Mouse (Mus musculus) kidney, postnatal 0 days (tissue): Measurements from ENCODE around the gene 2310022B05Rik. TPM values are rescaled to one million over a fixed set of nuclear protein-coding genes. Genes with fewer than 3 reads are reported as not detected.

ENCODE experiments used
- ATAC-seq: fragments of 200-750 bp; cut with Nextera tagmentation; replicated peaks from 2 replicates; pipeline ENCODE4 v1.8.0; 2017; ENCODE audit warnings: low read depth, moderate number of reproducible peaks, moderate TSS enrichment, moderate library complexity; ENCODE audit not compliant: low FRiP score
- DNase-seq: peaks from one replicate; pipeline ENCODE4 v3.0.0-alpha.2; 2016; ENCODE audit warnings: low spot score
- H3K27ac ChIP-seq: fragments of 300-500 bp; sonication (generic); 2 replicates; pipeline ENCODE4 v1.5.1; 2014; ENCODE audit warnings: mild to moderate bottlenecking
- H3K27me3 ChIP-seq: fragments of 300-500 bp; sonication (generic); 2 replicates; pipeline ENCODE4 v1.6.1; 2014; ENCODE audit warnings: low read length, mixed read lengths; ENCODE audit not compliant: insufficient read depth
- H3K36me3 ChIP-seq: fragments of 300-500 bp; sonication (generic); 2 replicates; pipeline ENCODE4 v1.6.1; 2014; ENCODE audit warnings: low read length, mixed read lengths; ENCODE audit not compliant: insufficient read depth
- H3K4me1 ChIP-seq: fragments of 300-500 bp; sonication (generic); replicated peaks from 2 replicates; pipeline ENCODE4 v1.6.1; 2014; ENCODE audit warnings: antibody characterized with exemption, low read length, mixed read lengths; ENCODE audit not compliant: insufficient read depth
- H3K4me2 ChIP-seq: fragments of 300-500 bp; sonication (generic); 2 replicates; pipeline ENCODE4 v1.6.1; 2014; ENCODE audit warnings: mild to moderate bottlenecking, low read length, moderate library complexity, mixed read lengths
- H3K4me3 ChIP-seq: fragments of 300-500 bp; sonication (generic); replicated peaks from 2 replicates; pipeline ENCODE4 v1.5.1; 2014; ENCODE audit warnings: low read depth, low read length
- H3K9ac ChIP-seq: fragments of 300-500 bp; sonication (generic); 2 replicates; pipeline ENCODE4 v1.6.1; 2014; ENCODE audit warnings: low read depth, low read length
- H3K9me3 ChIP-seq: fragments of 300-500 bp; sonication (generic); replicated peaks from 2 replicates; pipeline ENCODE4 v1.6.1; 2016; ENCODE audit warnings: low read length, inconsistent platforms, mixed read lengths
- CTCF ChIP-seq: IDR thresholded peaks from 2 replicates; pipeline ENCODE4 v1.5.1; 2016; ENCODE audit warnings: antibody characterized with exemption, low read depth, mild to moderate bottlenecking, moderate library complexity
- WGBS: fragments of 180-500 bp; shearing (Covaris S2); extraction: QIAGEN DNeasy Blood & Tissue Kit; methylation state at CpG from one replicate; pipeline ENCODE4 v1.1.7; 2014; 5-methylcytosine and 5-hydroxymethylcytosine counted together
- polyA plus RNA-seq: library from polyadenylated mRNA; unstranded; fragments of >200 nt; fragmentation: Nextera tagmentation; extraction: Ambion mirVana; gene quantifications from 2 replicates; pipeline ENCODE4 v1.2.1, GENCODE M21; 2015

The 2310022B05Rik gene
- polyA plus RNA-seq, result 30.2 and 32.0 TPM in 2 replicates

DNA sequence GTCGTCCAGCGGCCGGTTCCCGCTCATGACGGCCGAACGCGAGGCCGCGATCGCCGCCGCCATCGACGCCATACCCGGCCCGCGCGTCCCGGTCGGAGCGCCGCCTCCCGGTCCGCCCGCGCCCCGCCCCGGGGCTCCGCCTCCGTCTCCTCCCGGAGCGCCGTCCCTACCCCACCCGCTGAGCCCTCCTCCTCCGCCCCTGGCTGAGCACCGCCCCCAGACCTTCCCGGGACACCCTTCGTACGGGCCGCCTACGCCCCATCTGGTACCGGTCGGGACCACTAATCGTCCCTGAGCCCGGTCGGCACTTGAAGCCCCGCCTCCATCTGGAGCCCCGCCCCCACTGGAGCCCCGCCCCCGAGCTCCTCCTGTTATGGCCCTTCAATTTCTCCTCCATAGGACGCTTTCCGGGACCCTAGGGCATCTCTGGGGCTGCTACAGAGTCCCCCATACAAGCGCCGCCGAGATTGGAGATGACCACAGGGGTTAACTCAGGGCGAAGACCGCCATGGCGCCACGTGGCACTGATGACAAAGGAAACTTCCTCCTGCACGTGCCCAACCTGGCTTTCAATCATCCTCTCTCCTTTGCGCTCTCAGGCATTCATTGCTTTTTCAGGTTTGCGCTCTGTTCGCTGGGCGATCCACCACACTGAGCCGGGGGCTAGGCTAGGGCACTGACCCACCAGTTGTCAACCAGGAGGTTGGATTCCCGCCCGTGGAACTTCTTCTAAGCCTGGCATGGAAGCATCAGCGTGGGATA, at the start of gene 2310022B05Rik:
2310022B05Rik (minus strand) TSS at position 258 of the 762 bp plus-strand sequence.
- Histone ChIP-seq H3K4me3 (peak within 1 kb of the TSS; percentile 73), H3K4me1 (peaks cover 15% of the 10 kb centered on the region), H3K27ac (peak within 1 kb of the TSS; percentile 87), H3K9me3 (no peaks in the 10 kb centered on the region), H3K9ac (peak within 1 kb of the TSS; percentile 81), H3K4me2 (peak within 1 kb of the TSS; percentile 80), H3K36me3 (no peaks in the 10 kb centered on the region), H3K27me3 (no peaks in the 10 kb centered on the region)
- peak; percentile 8; the same call in 1 of the 2 replicates for TF ChIP-seq CTCF
- 2% methylated on average over 60 of the region's 69 CpGs for WGBS
- ATAC-seq (peak; percentile 92), DNase-seq (peak; percentile 96)

DNA sequence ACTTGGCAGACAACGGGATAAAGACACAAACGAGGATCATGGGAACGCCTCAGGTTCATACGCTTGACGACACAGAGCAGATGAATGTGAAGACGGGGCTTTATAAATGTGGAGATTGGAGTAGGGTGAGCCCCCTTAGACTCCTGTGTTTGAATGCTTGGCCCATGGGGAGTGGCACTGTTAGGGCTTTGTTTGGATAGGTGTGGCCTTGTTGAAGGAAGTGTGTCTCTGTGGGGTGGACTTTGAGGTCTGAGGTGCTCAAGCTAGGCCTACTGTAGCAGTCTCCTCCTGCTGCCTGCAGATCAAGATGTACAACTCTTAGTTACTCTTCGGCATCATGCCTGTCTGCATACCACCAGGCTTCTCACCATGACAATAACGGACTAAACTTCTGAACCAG, 42.7 kb upstream of the 2310022B05Rik start:
- H3K4me3 ChIP-seq, result no peak overlapping the region
- no peak overlapping the region for H3K27ac ChIP-seq
- ATAC-seq (no peak), DNase-seq (no peak)
- H3K27me3 ChIP-seq, result no peaks in the 10 kb centered on the region
- no peaks in the 10 kb centered on the region for H3K4me1 ChIP-seq
- TF ChIP-seq CTCF, result no peak
- 95% methylated on average over 8 of the region's 8 CpGs for WGBS
- H3K9ac ChIP-seq, result no peak overlapping the region
- peaks cover 32% of the 10 kb centered on the region; the same call in 1 of the 2 replicates for H3K36me3 ChIP-seq
- no peaks in the 10 kb centered on the region for H3K9me3 ChIP-seq
- no peak overlapping the region for H3K4me2 ChIP-seq

DNA sequence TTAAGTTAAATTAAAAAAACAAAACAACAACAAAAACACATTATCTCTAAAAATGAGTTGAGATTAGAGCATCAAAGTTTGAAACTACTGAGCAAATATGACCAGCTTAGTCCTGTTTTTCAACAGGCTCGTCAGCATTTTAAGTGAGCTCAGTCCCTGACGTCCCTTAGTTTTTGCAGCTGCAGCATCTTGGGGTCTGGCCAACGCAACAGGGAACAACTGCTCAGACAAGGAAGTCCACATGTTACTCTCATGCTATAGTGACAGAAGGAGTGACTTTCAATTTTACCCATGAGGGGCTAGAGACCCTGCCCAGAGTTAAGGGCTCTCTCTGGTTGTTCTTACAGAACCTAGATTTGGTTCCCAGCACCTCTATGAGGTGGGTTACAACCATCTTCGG, 41.2 kb upstream of the 2310022B05Rik start:
- no peak for TF ChIP-seq CTCF
- no peaks in the 10 kb centered on the region for H3K9me3 ChIP-seq
- no peaks in the 10 kb centered on the region for H3K4me1 ChIP-seq
- no peak for ATAC-seq
- DNase-seq, result no peak
- 82% methylated on average over 4 of the region's 4 CpGs for WGBS
- no peak overlapping the region for H3K9ac ChIP-seq
- no peak overlapping the region for H3K4me3 ChIP-seq
- H3K36me3 ChIP-seq, result peaks cover 27% of the 10 kb centered on the region; the same call in 1 of the 2 replicates
- no peak overlapping the region for H3K4me2 ChIP-seq
- H3K27me3 ChIP-seq, result no peaks in the 10 kb centered on the region
- no peak overlapping the region for H3K27ac ChIP-seq

DNA sequence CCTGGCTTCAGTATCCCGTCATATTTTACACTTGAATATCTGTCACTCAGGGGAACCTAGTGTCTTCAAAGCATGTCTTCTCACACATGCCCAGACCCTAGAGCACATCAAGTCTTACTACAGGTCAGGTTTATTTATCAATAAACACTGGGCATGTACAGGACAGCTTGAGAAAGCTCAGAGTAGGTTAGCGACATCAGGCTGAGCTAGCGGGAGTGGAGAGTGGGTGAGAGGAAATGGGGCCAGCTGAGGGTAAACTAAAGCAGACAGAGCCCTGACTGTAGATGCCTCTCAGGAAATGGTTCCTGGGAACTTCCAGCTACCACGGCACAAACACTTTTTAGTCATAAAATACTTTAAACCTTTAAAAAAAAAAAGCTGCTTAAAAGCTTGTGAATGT, 40.4 kb upstream of the 2310022B05Rik start:
- Histone ChIP-seq H3K4me2 (no peak overlapping the region), H3K4me1 (no peaks in the 10 kb centered on the region), H3K36me3 (peaks cover 24% of the 10 kb centered on the region; the same call in 1 of the 2 replicates), H3K4me3 (no peak overlapping the region), H3K9me3 (no peaks in the 10 kb centered on the region), H3K27ac (no peak overlapping the region), H3K9ac (no peak overlapping the region), H3K27me3 (no peaks in the 10 kb centered on the region)
- 61% methylated on average over 4 of the region's 4 CpGs for WGBS
- no peak for TF ChIP-seq CTCF
- DNase-seq, result no peak
- no peak for ATAC-seq

DNA sequence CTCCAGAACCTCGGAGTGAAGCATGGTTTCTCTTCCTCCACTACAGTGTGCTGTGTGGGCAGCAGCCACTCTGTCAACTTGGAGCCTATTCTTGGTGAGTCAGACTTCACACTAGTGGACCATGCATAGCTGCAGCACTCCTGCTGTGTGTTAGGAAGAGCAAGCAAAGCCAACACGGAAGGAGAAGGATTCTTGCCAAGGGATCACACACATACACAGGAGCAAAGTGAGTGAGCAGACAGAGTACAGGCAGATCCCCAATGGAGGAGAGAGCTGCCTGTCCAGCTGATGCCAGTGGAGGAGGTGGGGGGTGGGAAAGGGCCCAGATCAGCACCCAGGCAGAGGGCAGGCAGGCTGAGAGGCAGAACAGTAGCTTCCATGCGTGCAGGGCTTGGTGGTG, 39.0 kb upstream of the 2310022B05Rik start:
- H3K4me3 ChIP-seq, result no peak overlapping the region
- H3K4me1 ChIP-seq, result no peaks in the 10 kb centered on the region
- no peak for TF ChIP-seq CTCF
- peaks cover 26% of the 10 kb centered on the region for H3K36me3 ChIP-seq
- no peak overlapping the region for H3K27ac ChIP-seq
- H3K9ac ChIP-seq, result no peak overlapping the region
- no peaks in the 10 kb centered on the region for H3K27me3 ChIP-seq
- DNase-seq, result no peak
- H3K9me3 ChIP-seq, result no peaks in the 10 kb centered on the region
- no peak overlapping the region for H3K4me2 ChIP-seq
- WGBS, result 87% methylated on average over 3 of the region's 3 CpGs
- no peak for ATAC-seq

DNA sequence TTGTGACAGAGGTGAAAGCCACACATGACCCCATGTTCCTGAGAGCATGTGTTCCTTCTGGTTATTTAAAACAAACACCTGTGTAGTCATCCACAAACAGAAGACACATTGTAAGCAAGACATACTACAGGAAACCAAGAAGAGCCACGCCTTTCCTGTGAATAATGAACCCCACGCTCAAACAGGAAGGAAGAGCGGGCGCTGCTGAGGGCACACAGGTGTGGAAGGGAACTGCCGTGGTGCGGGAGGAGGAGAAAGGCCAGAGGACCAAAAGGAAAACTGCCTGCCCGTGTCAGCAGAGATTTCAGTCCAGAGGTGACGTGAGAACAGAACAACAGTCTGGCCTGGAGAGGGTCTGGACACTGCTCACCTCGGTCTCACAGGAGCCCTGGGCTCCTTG, 37.9 kb upstream of the 2310022B05Rik start:
- DNase-seq (no peak), ATAC-seq (no peak)
- WGBS, result 70% methylated on average over 9 of the region's 9 CpGs
- Histone ChIP-seq H3K4me1 (no peaks in the 10 kb centered on the region), H3K4me3 (no peak overlapping the region), H3K4me2 (no peak overlapping the region), H3K9me3 (no peaks in the 10 kb centered on the region), H3K9ac (no peak overlapping the region), H3K27me3 (no peaks in the 10 kb centered on the region), H3K27ac (no peak overlapping the region), H3K36me3 (peaks cover 27% of the 10 kb centered on the region)
- TF ChIP-seq CTCF, result no peak
